Mouse (Mus musculus) G1E (cell line): Measurements from ENCODE around the gene Gm19935.

ENCODE experiments used
- CTCF ChIP-seq: IDR thresholded peaks from 2 replicates; pipeline ENCODE4 v1.5.1; 2012; ENCODE audit warnings: low read depth, low read length, inconsistent platforms, mixed read lengths
- TAL1 ChIP-seq: conservative IDR thresholded peaks from 2 replicates; pipeline ENCODE4 v1.6.1; 2012; ENCODE audit warnings: low read depth, low read length, inconsistent platforms, mixed read lengths

DNA sequence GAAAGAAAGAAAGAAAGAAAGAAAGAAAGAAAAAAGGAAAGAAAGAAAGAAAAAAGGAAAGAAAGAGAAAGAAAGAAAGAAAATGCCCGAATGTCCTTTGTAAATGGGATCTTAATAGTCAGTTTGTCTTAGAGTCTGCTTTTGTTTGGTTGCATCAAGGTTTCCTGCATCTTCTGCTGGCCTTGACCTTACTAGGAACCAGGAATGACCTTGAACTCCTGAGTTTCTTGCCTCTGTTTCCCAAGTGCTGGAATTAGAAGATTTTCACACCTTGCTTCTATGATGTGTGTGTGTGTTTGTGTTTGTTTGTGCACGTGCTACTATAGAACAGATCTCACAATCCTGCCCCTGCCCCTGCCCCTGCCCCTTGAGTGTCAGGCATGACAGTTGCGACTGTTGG is 39.0 kb upstream of the Gm19935 start:
- TF ChIP-seq TAL1 (no peak), CTCF (no peak)
